In the genomic region with DNA sequence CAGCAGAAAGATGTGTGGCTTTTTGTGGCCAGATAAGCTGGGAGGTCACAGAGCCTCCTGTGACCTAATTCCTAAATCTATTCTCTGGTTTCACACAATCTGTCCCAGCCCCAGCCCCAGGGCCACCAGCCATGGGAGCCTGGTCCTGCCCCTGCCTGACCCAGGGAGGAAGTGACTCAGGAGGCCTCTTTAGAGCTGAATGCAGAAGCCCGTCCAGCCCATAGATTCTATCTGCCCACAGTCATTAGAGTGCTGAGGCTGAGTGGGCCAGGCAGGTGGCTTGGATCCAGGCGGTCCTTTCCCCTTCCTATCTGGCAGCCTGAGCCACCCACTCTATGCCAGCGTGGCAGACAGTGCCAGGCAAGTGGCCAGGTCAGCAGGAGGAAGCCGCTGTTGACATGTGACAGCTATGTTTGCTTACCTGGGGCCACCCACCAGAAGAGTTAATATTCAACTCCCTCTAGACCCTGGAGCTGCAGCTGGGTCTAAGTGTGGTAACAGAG, we compare ENCODE assay signal across 8 mouse cellular contexts. TPM values are rescaled to one million over a fixed set of nuclear protein-coding genes. Genes with fewer than 3 reads are reported as not detected.
DNase-seq lines count a peak whose midpoint lies in the region; ATAC-seq lines count a peak whose summit lies in the region.

No protein-coding gene starts in this region.

- H3K36me3 ChIP-seq in hindbrain, embryonic 14.5 days (replicated peaks; ENCODE audit: control insufficient read depth, insufficient read depth): no peaks in the 10 kb centered on the region

- H3K4me3 ChIP-seq in hindbrain, embryonic 14.5 days (replicated peaks; ENCODE audit: low read length): no peak overlapping the region

- H3K9ac ChIP-seq in hindbrain, embryonic 14.5 days: no peak overlapping the region

- H3K27ac ChIP-seq in hindbrain, embryonic 14.5 days: no peak overlapping the region

- no peaks in the 10 kb centered on the region for H3K9me3 ChIP-seq in hindbrain, embryonic 14.5 days (ENCODE audit: control insufficient read depth, low read length)

- H3K4me2 ChIP-seq in hindbrain, embryonic 14.5 days (replicated peaks): no peak overlapping the region

- DNase-seq in left cerebral cortex, postnatal 4 days: peak; percentile 75
- no peak for DNase-seq in left cerebral cortex, adult 8-10 months (ENCODE audit: low spot score in 2 of 2)
- DNase-seq in cerebellum, postnatal 36 days: peak; percentile 89 to 90
- DNase-seq in kidney, adult 9 months: peak; percentile 93
- peak; percentile 92 for DNase-seq in lung, postnatal 36 days
- no peak for DNase-seq in frontal cortex, postnatal 14 days (ENCODE audit: low spot score in 2 of 2)
- DNase-seq in right cerebral cortex, postnatal 4 days: no peak
- DNase-seq in hindbrain, embryonic 14.5 days (ENCODE audit: low spot score): no peak

- intact Hi-C loops in left cerebral cortex, postnatal 4 days (cut with DNase I): no loop called here

- 60% methylated on average over 4 of the region's 4 CpGs for WGBS in hindbrain, embryonic 14.5 days

- ATAC-seq in hindbrain, embryonic 14.5 days (ENCODE audit: low FRiP score): no peak

- no peaks in the 10 kb centered on the region for H3K27me3 ChIP-seq in hindbrain, embryonic 14.5 days (ENCODE audit: control insufficient read depth, insufficient read depth, low read length)

- no peaks in the 10 kb centered on the region for H3K4me1 ChIP-seq in hindbrain, embryonic 14.5 days (replicated peaks; ENCODE audit: control insufficient read depth, insufficient read depth, low read length)

RNA-seq across cellular contexts. Expression of gene Chka, which starts 18.7 kb away (rescaled TPM):
- total RNA-seq in left cerebral cortex, postnatal 4 days (2021): 100 to 1,000 TPM in 1 of 2 experiments, 10 to 100 TPM in 1; 88.7 to 104 TPM
- 10 to 100 TPM; 68.4 to 87.2 (median 76.7) TPM for total RNA-seq in left cerebral cortex, adult 8-10 months (2022)
- 54.7 and 60.8 TPM in 2 replicates for polyA plus RNA-seq in hindbrain, embryonic 14.5 days (2014; fragmentation: Nextera tagmentation; extraction: Ambion mirVana)

Comparison
In these comparisons a context has a peak if more than half of its experiments do, and no peak if none do; other contexts are left out.
1. DNase-seq: peak in left cerebral cortex, postnatal 4 days (single experiment), cerebellum, postnatal 36 days (2 of 2), kidney, adult 9 months (single experiment) and lung, postnatal 36 days (single experiment); none in left cerebral cortex, adult 8-10 months (0 of 2), frontal cortex, postnatal 14 days (0 of 2), right cerebral cortex, postnatal 4 days (single experiment) and hindbrain, embryonic 14.5 days (single experiment).